Mouse (Mus musculus) left cerebral cortex, postnatal 14 days (tissue): ENCODE data around the gene Vstm2a. TPM values are rescaled to one million over a fixed set of nuclear protein-coding genes. Genes with fewer than 3 reads are reported as not detected.

Experiments used
- DNase-seq, 2 experiments: peaks; one replicate each; pipeline ENCODE4 v3.0.0; 2021 to 2022; ENCODE audit warnings: low spot score in 2 of 2, mixed read lengths in 1 of 2
- intact Hi-C: fragments of 180-260 bp; cut with DNase I; formaldehyde crosslinking; loops from one replicate; pipeline ENCODE4 v1.15.1; 2025
- total RNA-seq, 2 experiments: library from RNA; stranded (reverse); gene quantifications; 2 replicates each; pipeline ENCODE4 v1.2.3; 2021

Vstm2a gene
- total RNA-seq, 2 experiments from 2014 or later, result 139 to 162 TPM

GRCm38 (mm10) chr11:16412609-16413008, 155.1 kb downstream of the Vstm2a start:
- intact Hi-C loops, result loop anchor here (5.0 kb wide), 1 partner anchor 150 kb away; no protein-coding TSS in a partner anchor
- DNase-seq, result peak; percentile 59 to 73

- intact Hi-C loops, result loop anchor here (5.0 kb wide), 1 partner anchor 151 kb away; no protein-coding TSS in a partner anchor
- DNase-seq, result no peak
These were observed 155.6 kb downstream of the Vstm2a start for GRCm38 (mm10) chr11:16413077-16413644.

GRCm38 (mm10) chr11:16439548-16440251, 182.2 kb downstream of the Vstm2a start:
- intact Hi-C loops, result no loop called here
- DNase-seq, result no peak
